Mouse (Mus musculus) duodenum, adult 2 months (tissue): Measurements from ENCODE around the gene Gm10153. TPM values are rescaled to one million over a fixed set of nuclear protein-coding genes. Genes with fewer than 3 reads are reported as not detected.

Experiments used
- polyA plus RNA-seq: library from polyadenylated mRNA; depleted of rRNA; stranded (reverse); fragments of >200 nt; gene quantifications from 2 replicates; pipeline ENCODE4 v1.2.3, GENCODE M21; 2012; ENCODE audit warnings: low replicate concordance; rRNA removed

Gene Gm10153
- polyA plus RNA-seq = not detected in 2 replicates

GRCm38 (mm10) chr7:142190289-142190688, at the start of gene Gm10153:
Gene Gm10153 (minus strand): TSS chr7:142190389.

GRCm38 (mm10) chr7:142229871-142230270, 39.7 kb upstream of the Gm10153 start, which contains the start of gene Krtap5-5:
Gene Krtap5-5 (minus strand): TSS chr7:142229971.

GRCm38 (mm10) chr7:142211559-142211958, 21.4 kb upstream of the Gm10153 start, which contains the start of gene Gm7579:
Gene Gm7579 (plus strand): TSS chr7:142211859.

GRCm38 (mm10) chr7:142201064-142201463, 10.9 kb upstream of the Gm10153 start, which contains the start of gene Krtap5-3:
Gene Krtap5-3 (plus strand): TSS chr7:142201364.

GRCm38 (mm10) chr7:142175905-142176304, 14.3 kb downstream of the Gm10153 start, which contains the start of gene Krtap5-2:
Gene Krtap5-2 (minus strand): TSS chr7:142176005.

GRCm38 (mm10) chr7:142165639-142166038, 24.6 kb downstream of the Gm10153 start, which contains the start of gene Gm4553:
Gene Gm4553 (minus strand): TSS chr7:142165739.

GRCm38 (mm10) chr7:142157013-142157412, 33.2 kb downstream of the Gm10153 start, which contains the start of gene Gm29735:
Gene Gm29735 (minus strand): TSS chr7:142157113.

GRCm38 (mm10) chr7:142144507-142144906, 45.7 kb downstream of the Gm10153 start, which contains the start of gene Gm45337:
Gene Gm45337 (minus strand): TSS chr7:142144607.

Other genes starting within 250 kb of the Gm10153 start
- gene Brsk2, start 240.6 kb downstream of the Gm10153 start, polyA plus RNA-seq = 0.64 and 4.0 TPM in 2 replicates
- 30.2 and 35.8 TPM in 2 replicates for gene Mob2, start 129.3 kb downstream of the Gm10153 start, polyA plus RNA-seq
- gene Dusp8, start 94.5 kb downstream of the Gm10153 start, polyA plus RNA-seq = 11.0 and 11.1 TPM in 2 replicates
- gene Gm45618, start 69.7 kb downstream of the Gm10153 start, polyA plus RNA-seq = not detected in 2 replicates
- gene Gm39115, start 54.4 kb downstream of the Gm10153 start, polyA plus RNA-seq = not detected in 2 replicates
- gene Gm45337, start 45.8 kb downstream of the Gm10153 start, polyA plus RNA-seq = not detected in 2 replicates
- 0.33 TPM in 1 of 2 replicates, not detected in the other for gene Gm29735, start 33.3 kb downstream of the Gm10153 start, polyA plus RNA-seq
- gene Gm4553, start 24.6 kb downstream of the Gm10153 start, polyA plus RNA-seq = not detected in 2 replicates
- not detected in 2 replicates for gene Krtap5-2, start 14.4 kb downstream of the Gm10153 start, polyA plus RNA-seq
- gene Krtap5-3, start 11.0 kb upstream of the Gm10153 start, polyA plus RNA-seq = 0.14 TPM in 1 of 2 replicates, not detected in the other
- gene Gm7579, start 21.5 kb upstream of the Gm10153 start, polyA plus RNA-seq = not detected in 2 replicates
- gene Krtap5-5, start 39.6 kb upstream of the Gm10153 start, polyA plus RNA-seq = 2.1 TPM in 1 of 2 replicates, not detected in the other
- gene Gm40460, start 50.7 kb upstream of the Gm10153 start, polyA plus RNA-seq = not detected in 2 replicates
- gene Gm2431, start 68.0 kb upstream of the Gm10153 start, polyA plus RNA-seq = not detected in 2 replicates
- not detected in 2 replicates for gene Gm4559, start 84.0 kb upstream of the Gm10153 start, polyA plus RNA-seq
- not detected in 2 replicates for gene Krtap5-1, start 106.7 kb upstream of the Gm10153 start, polyA plus RNA-seq
- not detected in 2 replicates for gene Krtap5-4, start 113.2 kb upstream of the Gm10153 start, polyA plus RNA-seq
- gene Ifitm10, start 183.4 kb upstream of the Gm10153 start, polyA plus RNA-seq = 2.2 and 4.4 TPM in 2 replicates
- not detected in 2 replicates for gene Gm49369, start 192.3 kb upstream of the Gm10153 start, polyA plus RNA-seq
- 219 and 317 TPM in 2 replicates for gene Ctsd, start 197.6 kb upstream of the Gm10153 start, polyA plus RNA-seq
- gene Syt8, start 244.5 kb upstream of the Gm10153 start, polyA plus RNA-seq = 1.8 and 119 TPM in 2 replicates